Mouse (Mus musculus): ENCODE results near the gene Noa1.

- TF ChIP-seq POLR2A (IDR thresholded peaks at IDR 0.05; ENCODE audit: borderline replicate concordance, low read depth, low read length) (no peak), CTCF (IDR thresholded peaks at IDR 0.05; ENCODE audit: low read depth, low read length) (no peak)
Measured at GRCm38 (mm10) chr5:77265671-77266065, 44.2 kb downstream of the Noa1 start.

Measured in bone marrow macrophage, adult 2 months (primary cell).